Mouse (Mus musculus) heart, embryonic 11.5 days (tissue): ENCODE measurements at regions not wholly inside any gene's neighbourhood (a gene's known extent, or its start where the extent isn't known, plus 50 kb on each side); places are given as distances from the start of the nearest gene placed in this dataset.
A peak's percentile ranks its signal among the peaks of the same experiment; 100 is the strongest.

ENCODE experiments used
- ATAC-seq: fragments of 200-750 bp; cut with Nextera tagmentation; replicated peaks from 2 replicates; pipeline ENCODE4 v1.8.0; 2017; ENCODE audit warnings: moderate library complexity; ENCODE audit not compliant: insufficient number of reproducible peaks, low FRiP score, low TSS enrichment
- H3K27ac ChIP-seq: fragments of 300-500 bp; sonication (generic); 2 replicates; pipeline ENCODE4 v1.5.1; 2014; ENCODE audit warnings: mild to moderate bottlenecking, low read depth, low read length
- H3K27me3 ChIP-seq: fragments of 300-500 bp; sonication (generic); 2 replicates; pipeline ENCODE4 v1.6.1; 2014; ENCODE audit warnings: mild to moderate bottlenecking, low read length, mixed read lengths; ENCODE audit not compliant: control insufficient read depth, insufficient read depth
- H3K36me3 ChIP-seq: fragments of 300-500 bp; sonication (generic); 2 replicates; pipeline ENCODE4 v1.6.1; 2014; ENCODE audit warnings: mild to moderate bottlenecking, low read length, moderate library complexity, mixed read lengths; ENCODE audit not compliant: control insufficient read depth, insufficient read depth
- H3K4me1 ChIP-seq: fragments of 300-500 bp; sonication (generic); 2 replicates; pipeline ENCODE4 v1.6.1; 2014; ENCODE audit warnings: low read length; ENCODE audit not compliant: control insufficient read depth, insufficient read depth
- H3K4me2 ChIP-seq: fragments of 300-500 bp; sonication (generic); 2 replicates; pipeline ENCODE4 v1.6.1; 2014; ENCODE audit warnings: mild to moderate bottlenecking, moderate library complexity
- H3K4me3 ChIP-seq: fragments of 300-500 bp; sonication (generic); 2 replicates; pipeline ENCODE4 v1.5.1; 2014; ENCODE audit warnings: low read depth, low read length
- H3K9ac ChIP-seq: fragments of 300-500 bp; sonication (generic); 2 replicates; pipeline ENCODE4 v1.6.1; 2014; ENCODE audit warnings: mild to moderate bottlenecking, low read depth, low read length, moderate library complexity
- H3K9me3 ChIP-seq: fragments of 300-500 bp; sonication (generic); replicated peaks from 2 replicates; pipeline ENCODE4 v1.6.1; 2016; ENCODE audit warnings: low read length; ENCODE audit not compliant: control insufficient read depth
- WGBS: fragments of 180-500 bp; shearing (Covaris S2); extraction: QIAGEN DNeasy Blood & Tissue Kit; methylation state at CpG from one replicate; pipeline ENCODE4 v1.1.7; 2014; ENCODE audit not compliant: insufficient replicate concordance; 5-methylcytosine and 5-hydroxymethylcytosine counted together

GRCm38 (mm10) chr3:119933049-119933511 lies 148.8 kb upstream of the Ptbp2 start:
- Histone ChIP-seq H3K4me1 (no peaks in the 10 kb centered on the region), H3K9ac (no peak overlapping the region), H3K27me3 (no peaks in the 10 kb centered on the region), H3K36me3 (no peaks in the 10 kb centered on the region), H3K4me3 (no peak overlapping the region), H3K9me3 (no peaks in the 10 kb centered on the region), H3K27ac (no peak overlapping the region), H3K4me2 (no peak overlapping the region)
- ATAC-seq, result no peak
- WGBS, result 43% methylated on average over 5 of the region's 5 CpGs

GRCm38 (mm10) chr3:119928281-119928680 lies 144.0 kb upstream of the Ptbp2 start:
- no peaks in the 10 kb centered on the region for H3K9me3 ChIP-seq
- H3K9ac ChIP-seq, result no peak overlapping the region
- no peaks in the 10 kb centered on the region for H3K4me1 ChIP-seq
- no peak overlapping the region for H3K4me2 ChIP-seq
- no peaks in the 10 kb centered on the region for H3K36me3 ChIP-seq
- 73% methylated on average over 2 of the region's 2 CpGs for WGBS
- no peak for ATAC-seq
- no peak overlapping the region for H3K4me3 ChIP-seq
- H3K27me3 ChIP-seq, result no peaks in the 10 kb centered on the region
- no peak overlapping the region for H3K27ac ChIP-seq

DNA sequence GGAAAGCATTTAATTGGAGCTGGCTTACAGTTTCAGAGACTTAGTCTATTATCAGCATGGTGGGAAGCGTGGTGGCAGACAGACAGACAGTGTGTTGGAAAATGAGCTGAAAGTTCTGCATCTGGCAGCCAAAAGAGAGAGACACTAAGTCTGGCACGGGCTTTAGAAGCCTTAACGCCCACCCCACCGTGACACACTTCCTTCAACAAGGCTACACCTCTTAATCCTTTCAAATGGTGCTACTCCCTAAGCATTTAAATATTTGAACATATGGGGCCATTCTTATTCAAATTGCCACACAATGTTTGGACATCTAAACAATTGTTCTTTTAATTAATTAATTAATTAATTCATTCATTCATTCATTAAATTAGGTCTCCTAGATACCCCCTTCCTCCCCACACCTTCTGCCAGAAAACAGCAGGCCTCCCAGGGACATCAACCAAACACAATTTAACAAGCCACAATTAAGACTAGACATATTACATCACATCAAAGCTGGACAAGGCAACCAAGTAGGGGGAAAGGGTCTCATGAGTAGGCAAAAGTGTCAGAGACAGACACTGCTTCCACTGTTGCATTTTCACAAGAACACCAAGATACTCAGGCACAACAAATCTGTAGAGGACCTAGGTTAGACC lies 135.4 kb upstream of the Ptbp2 start:
- no peaks in the 10 kb centered on the region for H3K27me3 ChIP-seq
- no peaks in the 10 kb centered on the region for H3K36me3 ChIP-seq
- 80% methylated on average over 4 of the region's 4 CpGs for WGBS
- no peak for ATAC-seq
- H3K4me2 ChIP-seq, result no peak overlapping the region
- H3K4me3 ChIP-seq, result no peak overlapping the region
- H3K9ac ChIP-seq, result no peak overlapping the region
- H3K9me3 ChIP-seq, result no peaks in the 10 kb centered on the region
- no peak overlapping the region for H3K27ac ChIP-seq
- no peaks in the 10 kb centered on the region for H3K4me1 ChIP-seq

- Histone ChIP-seq H3K4me1 (no peaks in the 10 kb centered on the region), H3K9ac (no peak overlapping the region), H3K9me3 (no peaks in the 10 kb centered on the region), H3K4me3 (no peak overlapping the region), H3K4me2 (no peak overlapping the region), H3K27me3 (no peaks in the 10 kb centered on the region), H3K36me3 (no peaks in the 10 kb centered on the region), H3K27ac (no peak overlapping the region)
- ATAC-seq, result no peak
- 67% methylated on average over 4 of the region's 4 CpGs for WGBS
Observed at GRCm38 (mm10) chr3:119915984-119916865, 132.0 kb upstream of the Ptbp2 start.

DNA sequence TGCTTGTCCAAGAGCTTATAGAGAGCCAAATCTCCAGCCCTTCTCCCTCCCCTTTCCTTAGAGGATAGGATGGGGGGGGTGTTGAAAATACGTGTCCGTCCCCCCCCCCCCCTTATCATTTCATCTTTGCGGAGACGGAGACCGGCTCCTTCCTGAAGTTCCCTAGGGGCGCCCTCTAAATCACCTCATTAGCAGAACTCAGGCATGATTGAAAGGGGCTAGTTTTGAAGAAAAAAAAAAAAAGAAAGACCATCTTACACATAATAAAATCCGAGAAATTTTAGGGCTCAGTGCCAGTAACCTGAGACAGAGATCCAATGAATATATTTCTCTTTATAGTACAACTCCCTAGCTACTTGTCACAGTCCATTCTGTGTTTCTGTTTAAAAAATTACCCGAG lies 127.3 kb upstream of the Ptbp2 start:
- Histone ChIP-seq H3K27ac (no peak overlapping the region), H3K27me3 (no peaks in the 10 kb centered on the region), H3K9ac (no peak overlapping the region), H3K9me3 (no peaks in the 10 kb centered on the region), H3K4me2 (no peak overlapping the region), H3K36me3 (no peaks in the 10 kb centered on the region), H3K4me3 (no peak overlapping the region), H3K4me1 (no peaks in the 10 kb centered on the region)
- ATAC-seq, result no peak
- 75% methylated on average over 8 of the region's 8 CpGs for WGBS

- Histone ChIP-seq H3K9ac (no peak overlapping the region), H3K36me3 (no peaks in the 10 kb centered on the region), H3K4me2 (no peak overlapping the region), H3K4me1 (no peaks in the 10 kb centered on the region), H3K27me3 (no peaks in the 10 kb centered on the region), H3K27ac (no peak overlapping the region), H3K9me3 (no peaks in the 10 kb centered on the region), H3K4me3 (no peak overlapping the region)
- ATAC-seq, result no peak
- WGBS, result 69% methylated on average over 3 of the region's 3 CpGs
Observed at GRCm38 (mm10) chr3:119904244-119904643, 120.0 kb upstream of the Ptbp2 start.

DNA sequence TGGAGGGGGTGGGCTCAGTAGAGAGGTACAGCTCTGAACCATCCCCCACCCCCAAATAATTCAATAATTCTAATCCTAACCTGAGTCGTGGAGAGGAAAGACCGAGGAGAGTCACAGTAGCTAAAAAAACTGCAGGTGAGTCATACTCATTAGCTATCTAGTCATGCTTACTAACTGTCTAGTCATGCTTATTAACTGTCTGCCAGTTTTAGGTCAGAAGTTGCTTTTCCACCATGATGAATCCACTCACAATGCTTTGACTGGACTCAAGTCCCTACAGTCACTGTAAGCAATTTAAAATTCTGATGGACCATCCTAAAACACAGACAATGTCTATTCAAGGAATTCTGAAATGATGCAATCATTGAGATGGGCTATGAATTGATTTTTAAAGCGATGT lies 110.9 kb upstream of the Ptbp2 start:
- H3K27ac ChIP-seq, result no peak overlapping the region
- ATAC-seq, result no peak
- WGBS, result 80% methylated on average over 3 of the region's 3 CpGs

DNA sequence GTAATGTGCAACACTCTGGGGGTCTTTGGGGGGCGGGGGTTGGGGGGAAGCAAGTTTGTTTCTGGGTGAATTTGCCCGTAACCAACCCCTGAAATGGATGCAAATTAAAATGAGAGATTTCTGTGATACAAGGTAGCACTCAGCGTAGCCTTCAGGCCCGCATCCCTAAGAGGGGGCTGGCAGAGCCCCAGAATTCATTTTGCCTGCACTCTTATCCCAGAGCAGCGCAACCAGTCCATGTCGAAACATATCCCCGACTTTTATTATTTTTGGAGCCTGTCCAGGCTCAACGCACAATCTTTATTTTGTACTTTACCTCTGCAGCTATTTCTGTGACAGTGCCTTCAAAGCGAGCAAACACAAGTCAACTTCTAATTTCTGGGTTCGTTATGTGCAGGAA lies 109.8 kb upstream of the Ptbp2 start:
- no peaks in the 10 kb centered on the region for H3K36me3 ChIP-seq
- WGBS, result 41% methylated on average over 10 of the region's 10 CpGs

More for the DNA sequence above, 110.9 kb upstream of the Ptbp2 start:
- no peak overlapping the region for H3K9ac ChIP-seq
- H3K9me3 ChIP-seq, result no peaks in the 10 kb centered on the region
- no peak overlapping the region for H3K4me3 ChIP-seq
- H3K27me3 ChIP-seq, result no peaks in the 10 kb centered on the region
- H3K4me1 ChIP-seq, result 0 out of 2 replicates have a peak, but pooled peaks cover 6% of the 10 kb centered on the region
- no peak overlapping the region for H3K4me2 ChIP-seq
- no peaks in the 10 kb centered on the region for H3K36me3 ChIP-seq

More for the DNA sequence above, 109.8 kb upstream of the Ptbp2 start:
- Histone ChIP-seq H3K4me1 (0 out of 2 replicates have a peak, but pooled peaks cover 6% of the 10 kb centered on the region), H3K9ac (no peak overlapping the region), H3K27me3 (no peaks in the 10 kb centered on the region), H3K4me3 (peak overlapping the region; percentile 29; the same call in 1 of the 2 replicates), H3K27ac (no peak overlapping the region), H3K9me3 (no peaks in the 10 kb centered on the region), H3K4me2 (peak overlapping the region; percentile 65)
- no peak for ATAC-seq
